Mouse (Mus musculus) CD4-positive, CD25-positive, alpha-beta regulatory T cell (primary cell): ENCODE measurements around the gene Zdhhc24. TPM values are rescaled to one million over a fixed set of nuclear protein-coding genes. Genes with fewer than 3 reads are reported as not detected.

Source experiments
- polyA plus RNA-seq: library from polyadenylated mRNA; unstranded; fragments of 100-300 nt; shearing (Covaris generic); gene quantifications from one replicate; pipeline ENCODE4 v1.2.1, GENCODE M21; 2017

The Zdhhc24 gene
- polyA plus RNA-seq, result 7.5 TPM

DNA sequence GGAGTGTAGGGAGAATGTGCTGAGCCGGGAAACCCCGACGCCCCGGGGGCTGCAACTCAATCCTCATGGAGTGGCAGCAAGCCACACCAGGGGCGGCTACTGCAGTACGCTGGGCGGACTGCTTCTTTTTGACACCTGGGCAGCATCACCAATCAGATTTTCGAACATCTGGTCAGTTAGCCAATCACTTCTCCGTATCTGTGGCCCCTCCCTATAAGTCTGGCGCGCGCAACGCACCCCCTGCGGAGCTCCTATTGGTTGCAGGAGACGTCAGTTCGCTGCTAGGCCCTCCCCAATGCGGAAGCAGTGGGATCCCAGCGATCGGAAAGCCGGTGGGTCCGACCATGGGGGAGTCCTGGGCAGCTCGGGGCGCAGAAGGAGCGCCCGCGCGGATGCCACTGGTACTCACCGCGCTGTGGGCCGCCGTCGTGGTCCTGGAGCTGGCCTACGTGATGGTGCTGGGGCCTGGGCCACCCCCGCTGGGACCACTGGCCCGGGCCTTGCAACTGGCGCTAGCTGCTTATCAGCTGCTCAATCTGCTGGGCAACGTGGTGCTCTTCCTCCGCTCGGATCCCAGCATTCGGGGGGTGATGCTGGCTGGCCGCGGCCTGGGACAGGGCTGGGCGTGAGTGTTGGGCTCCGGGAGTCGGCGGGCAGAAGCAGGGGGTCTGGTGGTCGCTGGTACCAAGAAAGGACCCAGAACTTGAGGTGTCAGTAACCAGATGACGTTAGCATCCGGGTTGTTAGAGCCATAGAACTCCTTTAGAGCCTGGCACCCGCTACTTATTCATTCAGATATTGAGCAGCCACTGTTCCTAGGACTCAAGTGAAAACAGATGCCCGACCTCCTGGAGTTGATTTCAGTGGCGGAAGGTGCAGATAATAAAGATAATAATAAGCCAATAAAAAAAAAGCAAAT is at the start of gene Zdhhc24:
Gene Zdhhc24, plus strand, starts transcription at position 264 of the 919 bp plus-strand sequence.

DNA sequence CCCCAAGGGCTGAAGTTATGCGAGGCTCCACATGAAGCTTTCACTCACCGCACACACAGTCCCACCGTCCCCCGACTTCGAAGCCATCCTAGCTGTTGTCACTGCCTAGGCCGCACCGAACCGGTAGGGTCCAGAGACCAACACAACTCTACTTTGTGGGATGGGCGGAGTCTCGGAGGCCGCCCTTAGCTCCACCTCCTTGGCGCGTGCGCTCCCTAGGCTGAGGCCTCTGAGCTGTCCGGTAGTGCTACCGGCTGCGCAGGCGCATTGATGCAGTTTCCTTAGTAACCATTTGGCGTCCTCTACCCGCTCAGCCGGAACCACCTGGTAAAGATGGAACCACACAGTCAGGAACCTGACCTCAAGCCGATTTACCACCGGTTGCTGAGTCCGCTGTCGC is 39.3 kb upstream of the Zdhhc24 start, which contains the start of the genes Ccs and Ccdc87:
Gene Ccs, minus strand, starts transcription at position 184 of the 400 bp plus-strand sequence.
Gene Ccdc87, plus strand, starts transcription at position 218 of the 400 bp plus-strand sequence.

DNA sequence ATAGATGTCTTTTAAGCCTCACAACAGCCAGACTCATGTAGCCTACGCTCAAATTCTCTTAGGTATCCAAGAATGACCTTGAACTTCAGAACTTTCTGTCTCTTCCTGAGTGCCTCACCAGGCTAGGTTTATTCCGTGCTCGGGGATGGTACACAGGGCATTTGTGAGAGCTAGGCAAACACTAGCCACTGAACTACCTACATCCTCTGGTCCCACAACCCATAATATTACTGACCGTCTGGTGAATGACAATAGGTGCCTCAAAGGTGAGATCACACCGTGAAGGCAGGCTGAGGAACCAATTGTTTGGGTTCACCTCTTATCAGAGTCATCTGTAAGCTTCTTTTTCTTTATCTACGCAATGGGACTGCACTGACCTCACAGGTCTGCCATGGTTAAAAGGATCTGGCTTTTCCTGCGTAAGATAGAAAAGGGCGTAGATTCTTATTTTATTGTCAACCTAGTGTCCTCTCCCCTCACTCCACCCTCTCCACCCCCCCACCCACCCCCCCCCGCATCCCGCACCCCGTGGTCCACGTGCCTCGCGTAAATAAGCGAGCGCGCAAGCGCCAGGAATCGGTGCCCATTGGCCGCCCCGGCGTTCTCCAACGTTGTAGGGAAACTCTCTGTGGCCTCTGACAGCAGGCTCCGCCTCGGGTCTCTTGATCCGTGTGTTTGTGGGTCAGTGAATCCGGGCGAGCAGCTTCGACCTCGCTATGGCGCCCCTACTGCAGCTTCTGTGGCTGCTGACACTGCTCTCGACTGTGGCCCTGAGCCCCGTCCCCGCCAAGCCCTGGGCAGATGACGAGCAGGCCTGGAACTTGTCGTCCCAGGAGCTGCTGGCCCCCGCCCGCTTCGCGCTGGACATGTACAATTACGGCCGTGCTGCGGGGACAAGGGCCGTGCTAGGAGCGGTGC is 23.7 kb upstream of the Zdhhc24 start, which contains the start of gene Ctsf:
Gene Ctsf, plus strand, starts transcription at position 579 of the 918 bp plus-strand sequence.

DNA sequence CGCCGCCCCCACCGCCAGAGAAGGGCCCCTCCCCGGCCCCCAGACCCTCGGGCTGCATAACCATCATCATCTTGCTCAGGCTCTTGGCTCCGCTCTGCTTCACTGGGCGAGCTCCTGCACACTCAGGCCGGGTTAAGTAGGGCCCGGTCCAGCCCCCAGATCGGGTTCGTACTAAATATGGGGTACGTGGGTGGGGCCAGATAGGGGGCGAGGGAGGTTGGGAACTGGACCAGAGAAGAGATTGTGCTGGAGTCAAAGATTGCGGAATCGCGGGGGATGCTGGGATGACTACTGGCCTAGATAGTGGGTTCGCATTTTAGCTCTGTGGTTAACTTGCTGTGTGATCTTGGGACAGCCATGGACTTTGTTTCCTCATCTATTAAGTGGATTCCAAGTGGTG is 683 bp upstream of the Zdhhc24 start, which contains the start of gene Actn3:
Gene Actn3, minus strand, starts transcription at position 125 of the 400 bp plus-strand sequence.

DNA sequence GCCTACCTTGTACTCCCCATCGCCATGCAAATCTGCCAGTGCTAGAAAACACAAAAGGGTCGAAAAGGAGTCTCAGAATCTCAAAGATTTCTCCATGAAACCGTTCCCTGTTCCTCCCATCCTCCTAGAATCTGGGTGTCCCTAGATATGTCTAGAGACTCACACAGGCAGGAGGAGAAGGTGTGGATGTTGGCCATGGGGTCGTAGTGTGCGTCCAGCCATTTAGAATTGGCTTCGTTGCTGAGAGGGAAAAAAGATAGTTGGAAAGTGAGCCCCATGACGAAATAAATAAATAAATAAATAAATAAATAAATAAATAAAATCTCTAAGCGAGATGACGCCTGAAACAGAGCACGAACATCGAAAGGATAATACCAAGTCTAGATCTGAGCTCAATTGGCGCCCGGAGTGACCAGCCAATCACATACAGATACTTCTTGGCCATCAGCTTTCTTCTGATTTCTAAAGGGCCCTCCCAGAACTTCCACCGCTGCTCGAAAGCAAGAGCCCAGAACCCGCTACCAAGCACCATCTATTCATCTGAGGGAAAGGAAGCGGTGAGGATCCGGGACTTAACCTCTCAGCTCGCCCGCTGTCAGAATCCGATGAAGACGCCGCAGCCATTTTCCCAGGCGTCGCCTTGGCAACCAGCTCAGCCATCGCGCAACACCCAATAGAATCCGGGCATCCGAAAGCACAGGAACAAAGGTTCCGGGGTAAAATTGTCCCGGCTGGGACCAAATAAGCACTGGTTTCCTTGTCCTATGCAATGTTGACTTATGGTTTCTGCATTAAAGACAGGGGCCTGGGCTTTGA is 27.7 kb downstream of the Zdhhc24 start, which contains the start of gene Bbs1:
Gene Bbs1, minus strand, starts transcription at position 650 of the 816 bp plus-strand sequence.

DNA sequence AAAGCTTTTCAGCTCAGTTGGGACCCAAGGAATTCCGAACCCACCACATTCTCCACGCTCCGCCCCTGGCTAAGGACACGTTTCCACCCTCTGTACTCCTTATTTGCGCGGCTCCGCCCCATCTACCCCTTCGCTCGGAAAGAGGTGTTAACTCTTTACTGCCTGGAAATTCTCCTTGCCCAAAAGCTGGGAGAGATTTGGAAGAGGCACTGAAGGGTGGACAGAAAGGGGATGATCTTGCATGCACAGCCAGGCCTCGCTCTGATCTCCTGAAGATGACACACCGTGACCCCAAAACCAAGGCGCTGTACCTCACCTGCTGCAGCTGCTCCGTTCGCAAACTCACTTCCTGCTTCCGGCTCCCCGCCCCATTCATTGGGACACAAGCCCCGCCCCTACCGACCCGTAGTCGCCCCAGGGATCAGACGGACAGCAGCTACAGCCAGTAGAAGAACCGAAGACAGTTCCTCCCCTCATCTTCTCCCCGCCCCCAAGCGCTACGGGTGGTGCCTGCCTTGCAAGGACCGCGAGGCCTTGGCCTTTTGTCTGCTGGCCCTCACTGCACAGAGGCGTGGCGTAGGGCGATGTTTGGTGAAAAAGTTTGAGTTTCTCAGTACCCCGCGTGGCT is 49.5 kb downstream of the Zdhhc24 start, which contains the start of gene Dpp3:
Gene Dpp3, minus strand, starts transcription at position 384 of the 628 bp plus-strand sequence.

Other genes with a start within 250 kb of the Zdhhc24 start
- 0.34 TPM for gene Gm960, start 180.0 kb upstream of the Zdhhc24 start, polyA plus RNA-seq
- gene Sptbn2, start 167.5 kb upstream of the Zdhhc24 start, polyA plus RNA-seq, result 0.36 TPM
- gene Rbm4b, start 122.2 kb upstream of the Zdhhc24 start, polyA plus RNA-seq, result 41.6 TPM
- gene Rbm4, start 84.8 kb upstream of the Zdhhc24 start, polyA plus RNA-seq, result 47.6 TPM
- gene Gm21992, start 67.1 kb upstream of the Zdhhc24 start, polyA plus RNA-seq, result 28.3 TPM
- gene Rbm14, start 67.0 kb upstream of the Zdhhc24 start, polyA plus RNA-seq, result 62.4 TPM
- gene Ccs, start 39.3 kb upstream of the Zdhhc24 start, polyA plus RNA-seq, result 128 TPM
- 0.14 TPM for gene Ccdc87, start 39.3 kb upstream of the Zdhhc24 start, polyA plus RNA-seq
- gene Ctsf, start 23.5 kb upstream of the Zdhhc24 start, polyA plus RNA-seq, result 2.9 TPM
- gene Actn3, start 759 bp upstream of the Zdhhc24 start, polyA plus RNA-seq, result 0.18 TPM
- 0.79 TPM for gene Bbs1, start 28.0 kb downstream of the Zdhhc24 start, polyA plus RNA-seq
- gene Dpp3, start 49.6 kb downstream of the Zdhhc24 start, polyA plus RNA-seq, result 108 TPM
- gene Peli3, start 64.5 kb downstream of the Zdhhc24 start, polyA plus RNA-seq, result 0.56 TPM
- 74.6 TPM for gene Mrpl11, start 83.5 kb downstream of the Zdhhc24 start, polyA plus RNA-seq
- 0.71 TPM for gene Npas4, start 111.6 kb downstream of the Zdhhc24 start, polyA plus RNA-seq
- gene Slc29a2, start 145.2 kb downstream of the Zdhhc24 start, polyA plus RNA-seq, result 2.2 TPM
- gene B4gat1, start 160.2 kb downstream of the Zdhhc24 start, polyA plus RNA-seq, result 16.9 TPM
- gene AC124502.3, start 160.2 kb downstream of the Zdhhc24 start, polyA plus RNA-seq, result 1.6 TPM
- gene Brms1, start 162.7 kb downstream of the Zdhhc24 start, polyA plus RNA-seq, result 85.3 TPM
- gene Rin1, start 171.8 kb downstream of the Zdhhc24 start, polyA plus RNA-seq, result 0.51 TPM
- not detected for gene Cd248, start 189.4 kb downstream of the Zdhhc24 start, polyA plus RNA-seq
- not detected for gene Tmem151a, start 206.9 kb downstream of the Zdhhc24 start, polyA plus RNA-seq
- gene Yif1a, start 209.9 kb downstream of the Zdhhc24 start, polyA plus RNA-seq, result 67.0 TPM
- gene Cnih2, start 219.9 kb downstream of the Zdhhc24 start, polyA plus RNA-seq, result 2.6 TPM
- gene Rab1b, start 228.4 kb downstream of the Zdhhc24 start, polyA plus RNA-seq, result 221 TPM
- gene Klc2, start 239.9 kb downstream of the Zdhhc24 start, polyA plus RNA-seq, result 5.5 TPM